Mouse (Mus musculus) cortical plate, adult 2 months (tissue): ENCODE measurements around the gene Fam210b. TPM values are rescaled to one million over a fixed set of nuclear protein-coding genes. Genes with fewer than 3 reads are reported as not detected.
A peak's percentile ranks its signal among the peaks of the same experiment; 100 is the strongest.

Experiments
- H3K27ac ChIP-seq: fragments of 200-500 bp; 2 replicates; pipeline ENCODE4 v1.5.1; 2012; ENCODE audit warnings: low read length, control low read depth, inconsistent platforms; ENCODE audit not compliant: insufficient read depth
- H3K4me1 ChIP-seq: fragments of 200-500 bp; 2 replicates; pipeline ENCODE4 v1.6.1; 2011; ENCODE audit warnings: low read length; ENCODE audit not compliant: control insufficient read depth, insufficient read depth
- H3K4me3 ChIP-seq: fragments of 200-500 bp; 2 replicates; pipeline ENCODE4 v1.5.1; 2011; ENCODE audit warnings: mild to moderate bottlenecking, low read length, control low read depth; ENCODE audit not compliant: insufficient read depth
- CTCF ChIP-seq: fragments of 200-500 bp; IDR thresholded peaks from 2 replicates; pipeline ENCODE4 v1.5.1; 2011; ENCODE audit warnings: mild to moderate bottlenecking, control low read depth, low read length; ENCODE audit not compliant: insufficient read depth; ENCODE audit errors: extremely low read depth
- POLR2A ChIP-seq: fragments of 200-500 bp; IDR thresholded peaks from 2 replicates; pipeline ENCODE4 v1.6.1; 2011; ENCODE audit warnings: mild to moderate bottlenecking, low read length, control low read depth; ENCODE audit not compliant: insufficient read depth; ENCODE audit errors: extremely low read depth
- polyA plus RNA-seq: library from polyadenylated mRNA; depleted of rRNA; stranded (reverse); fragments of >200 nt; gene quantifications from 2 replicates; pipeline ENCODE4 v1.2.3, GENCODE M21; 2012

Fam210b gene
- polyA plus RNA-seq, 1 experiment = 13.0 TPM

GRCm38 (mm10) chr2:172348297-172348950, 3.1 kb downstream of the Fam210b start:
- TF ChIP-seq CTCF = no peak
- TF ChIP-seq POLR2A = no peak

DNA sequence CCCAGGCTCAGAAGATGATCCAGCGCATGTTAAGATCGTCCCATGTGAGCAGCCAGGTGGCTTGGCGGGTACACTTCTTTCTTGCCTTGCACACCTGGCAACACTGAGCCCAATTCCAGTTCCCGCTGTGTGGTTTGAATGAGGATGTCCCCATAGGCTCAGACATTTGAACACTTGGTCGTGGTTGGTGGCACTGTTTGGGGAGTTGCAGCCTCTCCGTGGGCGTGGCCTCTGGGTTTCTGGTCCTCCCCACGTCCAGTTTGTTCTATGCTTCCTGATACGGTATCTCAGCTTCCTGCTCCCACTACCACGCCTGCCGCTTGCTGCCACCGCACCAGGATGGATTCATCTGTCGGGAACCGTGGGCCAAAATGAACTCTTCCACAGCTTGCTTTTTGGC, 4.4 kb downstream of the Fam210b start:
- Histone ChIP-seq H3K4me3 (no peak overlapping the region), H3K27ac (no peak overlapping the region), H3K4me1 (0 out of 2 replicates have a peak, but pooled peaks cover 2% of the 10 kb centered on the region)
- TF ChIP-seq POLR2A (no peak), CTCF (no peak)

More at GRCm38 (mm10) chr2:172348297-172348950, 3.1 kb downstream of the Fam210b start:
- H3K4me3 ChIP-seq = no peak overlapping the region
- H3K27ac ChIP-seq = no peak overlapping the region
- H3K4me1 ChIP-seq = no peaks in the 10 kb centered on the region

- Histone ChIP-seq H3K4me3 (no peak overlapping the region), H3K27ac (no peak overlapping the region), H3K4me1 (0 out of 2 replicates have a peak, but pooled peaks cover 2% of the 10 kb centered on the region)
- TF ChIP-seq CTCF (no peak), POLR2A (no peak)
Measured at GRCm38 (mm10) chr2:172350773-172351172, 5.4 kb downstream of the Fam210b start.

DNA sequence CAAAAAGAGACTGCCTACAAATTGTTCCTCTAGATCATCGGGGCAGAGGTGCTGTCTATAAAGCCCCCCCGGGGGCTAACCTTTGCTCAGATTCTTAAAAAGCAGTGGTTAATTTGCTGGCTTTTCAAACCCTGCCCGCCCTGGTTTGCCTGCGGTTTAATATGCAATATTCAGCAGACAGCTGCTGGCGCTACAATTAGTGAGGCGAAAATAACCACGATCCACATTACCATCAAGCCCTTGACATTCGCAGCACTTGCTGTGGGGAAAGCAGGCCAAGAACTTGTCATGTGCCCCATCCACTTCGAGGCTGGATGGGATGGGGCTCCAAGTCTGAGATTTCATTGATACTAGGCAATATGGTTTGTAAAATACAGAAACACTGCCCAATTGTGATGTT, 7.9 kb downstream of the Fam210b start:
- H3K4me1 ChIP-seq = 0 out of 2 replicates have a peak, but pooled peaks cover 2% of the 10 kb centered on the region
- TF ChIP-seq POLR2A = no peak
- TF ChIP-seq CTCF = no peak
- H3K4me3 ChIP-seq = no peak overlapping the region
- H3K27ac ChIP-seq = no peak overlapping the region

DNA sequence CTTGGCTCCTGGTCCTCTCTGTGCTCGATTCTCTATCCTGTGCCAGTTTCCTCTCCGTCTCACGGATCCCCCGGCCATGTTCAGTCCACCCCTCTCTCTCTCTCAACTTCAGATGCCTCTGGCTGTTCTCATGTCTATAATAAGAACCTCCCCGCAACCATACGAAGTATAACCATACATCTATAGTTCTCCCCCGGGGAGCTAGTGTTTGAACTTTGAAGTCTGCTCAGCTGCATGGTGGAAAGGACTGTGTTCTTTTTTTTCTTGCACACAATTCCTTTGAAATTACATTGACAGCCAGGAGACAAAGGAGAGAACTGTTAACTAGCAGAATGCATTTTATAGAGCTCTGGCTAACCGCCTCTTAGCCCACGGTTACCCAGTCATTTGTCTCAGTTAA, 9.4 kb downstream of the Fam210b start:
- no peak overlapping the region for H3K27ac ChIP-seq
- TF ChIP-seq CTCF (no peak), POLR2A (no peak)
- H3K4me3 ChIP-seq = no peak overlapping the region
- 0 out of 2 replicates have a peak, but pooled peaks cover 2% of the 10 kb centered on the region for H3K4me1 ChIP-seq

DNA sequence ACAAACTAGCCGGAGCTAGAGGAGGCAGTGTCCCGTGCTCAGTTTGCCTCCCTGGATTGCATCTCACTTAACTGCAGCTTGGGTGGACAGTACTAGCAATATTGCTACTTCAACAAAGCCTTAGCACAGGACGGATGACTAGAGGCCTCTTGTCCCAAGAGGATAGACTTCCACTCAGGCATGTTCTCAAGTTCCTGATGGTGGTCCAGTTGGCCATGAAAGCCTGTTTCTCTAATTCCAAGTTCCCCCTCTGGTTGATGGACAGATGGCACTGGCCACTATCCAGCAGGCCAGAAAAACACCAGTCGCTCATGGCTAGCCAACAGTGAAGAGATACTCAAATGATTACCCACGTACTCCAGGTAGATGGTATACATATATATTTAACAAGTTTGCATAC, 10.5 kb downstream of the Fam210b start:
- TF ChIP-seq CTCF = no peak
- no peak for TF ChIP-seq POLR2A
- H3K4me1 ChIP-seq = 0 out of 2 replicates have a peak, but pooled peaks cover 2% of the 10 kb centered on the region
- H3K27ac ChIP-seq = no peak overlapping the region
- no peak overlapping the region for H3K4me3 ChIP-seq

GRCm38 (mm10) chr2:172363176-172363575, 17.8 kb downstream of the Fam210b start:
- Histone ChIP-seq H3K4me3 (no peak overlapping the region), H3K27ac (no peak overlapping the region), H3K4me1 (no peaks in the 10 kb centered on the region)
- TF ChIP-seq CTCF (no peak), POLR2A (no peak)

- TF ChIP-seq CTCF (no peak), POLR2A (peak; percentile 69; the same call in 1 of the 2 replicates)
- Histone ChIP-seq H3K27ac (peak within 1 kb of the TSS; percentile 72), H3K4me3 (peak within 1 kb of the TSS; percentile 57), H3K4me1 (peaks cover 2% of the 10 kb centered on the region; the same call in 1 of the 2 replicates)
Measured at GRCm38 (mm10) chr2:172370411-172371223, 25.3 kb downstream of the Fam210b start, which contains the start of the genes Aurka and Cstf1. Aurka (minus strand) TSS chr2:172370535. Cstf1 (plus strand) TSS chr2:172370681.

GRCm38 (mm10) chr2:172371258-172371657, 25.9 kb downstream of the Fam210b start:
- H3K4me1 ChIP-seq = peaks cover 2% of the 10 kb centered on the region; the same call in 1 of the 2 replicates
- H3K4me3 ChIP-seq = peak overlapping the region; percentile 57
- H3K27ac ChIP-seq = no peak overlapping the region
- TF ChIP-seq POLR2A = no peak
- no peak for TF ChIP-seq CTCF
